ENCODE assay signal across 26 mouse cellular contexts in the genomic region with DNA sequence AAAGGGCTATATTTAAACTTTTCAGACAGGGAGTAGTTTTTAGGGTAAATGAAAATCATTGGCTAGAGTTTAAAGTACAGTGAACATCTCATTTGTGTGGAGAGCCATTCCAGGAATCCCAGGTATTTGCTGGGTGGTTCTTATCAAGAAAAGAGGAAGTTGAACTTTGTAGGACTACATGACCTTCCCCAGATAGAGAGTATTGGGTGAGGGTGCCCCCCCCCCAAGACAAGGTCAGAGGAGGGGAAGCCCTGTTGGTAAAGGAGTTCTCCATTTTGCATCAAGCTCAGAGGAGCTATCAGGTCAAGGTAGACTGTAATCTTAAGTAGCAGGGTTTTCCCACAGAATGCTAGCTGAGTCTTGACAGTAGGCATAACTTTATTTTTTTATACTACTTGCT. TPM values are rescaled to one million over a fixed set of nuclear protein-coding genes. Genes with fewer than 3 reads are reported as not detected.
DNase-seq lines count a peak whose midpoint lies in the region; ATAC-seq and TF ChIP-seq lines count a peak whose summit lies in the region.
"Had no signal": no experiment of that assay in that cellular context is flagged by ENCODE, and none has a peak within 500 bp of the region (broad histone marks: within the 10 kb centered on the region; RNA-seq: fewer than 3 reads in every experiment).

No protein-coding gene starts in this region.

- no peaks in the 10 kb centered on the region for H3K27me3 ChIP-seq in midbrain, embryonic 11.5 days (ENCODE audit: control insufficient read depth, insufficient read depth, low read length)
- no peaks in the 10 kb centered on the region for H3K27me3 ChIP-seq in midbrain, embryonic 10.5 days (ENCODE audit: low read depth, poor library complexity, severe bottlenecking)
- no peaks in the 10 kb centered on the region for H3K27me3 ChIP-seq in G1E (ENCODE audit: insufficient read depth, low read length)
- H3K27me3 ChIP-seq: forebrain, embryonic 13.5 days; heart, embryonic 13.5 days had no signal

- intact Hi-C loops in left cerebral cortex, postnatal 4 days (cut with DNase I) = no loop called here
- intact Hi-C loops in gastrocnemius, adult 2 months (cut with DNase I) = no loop called here

- H3K4me3 ChIP-seq in midbrain, embryonic 11.5 days (ENCODE audit: low read depth, low read length) = no peak overlapping the region
- H3K4me3 ChIP-seq in midbrain, embryonic 10.5 days = no peak overlapping the region
- H3K4me3 ChIP-seq in G1E (ENCODE audit: low read depth, low read length) = no peak overlapping the region
- no peak overlapping the region for H3K4me3 ChIP-seq in gastrocnemius, adult 2 months
- H3K4me3 ChIP-seq: forebrain, embryonic 10.5 days; forebrain, embryonic 13.5 days; heart, embryonic 10.5 days; heart, embryonic 13.5 days had no signal

- no peak for ATAC-seq in midbrain, embryonic 11.5 days (ENCODE audit: low FRiP score)
- ATAC-seq in G1E (ENCODE audit: extremely low read depth, insufficient number of reproducible peaks, low FRiP score, poor library complexity, severe bottlenecking) = peak; percentile 83
- no peak for ATAC-seq in megakaryocyte, adult 5-6 weeks (ENCODE audit: poor library complexity, severe bottlenecking)
- ATAC-seq: forebrain, embryonic 13.5 days; forebrain, embryonic 16.5 days; hindbrain, postnatal 0 days; inflammation-experienced regulatory T-cells, adult 6 months; intestine, embryonic 16.5 days had no signal

- H3K27ac ChIP-seq in midbrain, embryonic 11.5 days (ENCODE audit: low read depth, low read length) = no peak overlapping the region
- no peak overlapping the region for H3K27ac ChIP-seq in midbrain, embryonic 10.5 days (replicated peaks)
- H3K27ac ChIP-seq in gastrocnemius, adult 2 months = no peak overlapping the region
- H3K27ac ChIP-seq: forebrain, embryonic 10.5 days; forebrain, embryonic 13.5 days; heart, embryonic 10.5 days; heart, embryonic 13.5 days; hindbrain, embryonic 14.5 days; hindbrain, postnatal 0 days had no signal

- peak; percentile 67 for DNase-seq in midbrain, embryonic 11.5 days (ENCODE audit: low spot score, missing footprints)
- no peak for DNase-seq in midbrain, embryonic 10.5 days (ENCODE audit: low spot score)
- DNase-seq in G1E (ENCODE audit: low spot score) (peak; percentile 23), R1 (ENCODE audit: low read depth, low spot score) (peak; percentile 66)
- DNase-seq in left cerebral cortex, postnatal 4 days = no peak
- DNase-seq in B cell, adult 2 months = no peak
- DNase-seq in gastrocnemius, adult 2 months = no peak
- DNase-seq: adrenal gland, postnatal 10 days; adrenal gland, postnatal 36 days; cerebellum, adult 18-20 months; cerebellum, adult 9-10 months; cerebellum, postnatal 14 days; gastrocnemius, postnatal 25 days; heart, adult 18-20 months; heart, postnatal 14 days; heart, postnatal 4 days had no signal

- TF ChIP-seq CTCF in G1E (IDR thresholded peaks at IDR 0.05; ENCODE audit: low read depth, low read length) = no peak
- TF ChIP-seq CTCF in gastrocnemius, adult 2 months (IDR thresholded peaks at IDR 0.05) = no peak

- H3K36me3 ChIP-seq in midbrain, embryonic 11.5 days (ENCODE audit: control insufficient read depth, insufficient read depth, low read length) = no peaks in the 10 kb centered on the region
- H3K36me3 ChIP-seq in midbrain, embryonic 10.5 days = no peaks in the 10 kb centered on the region
- H3K36me3 ChIP-seq in G1E (replicated peaks) = no peaks in the 10 kb centered on the region
- H3K36me3 ChIP-seq: forebrain, embryonic 10.5 days; heart, embryonic 10.5 days; heart, embryonic 13.5 days had no signal

- no peaks in the 10 kb centered on the region for H3K4me1 ChIP-seq in midbrain, embryonic 11.5 days (ENCODE audit: control insufficient read depth, insufficient read depth, low read length)
- no peaks in the 10 kb centered on the region for H3K4me1 ChIP-seq in midbrain, embryonic 10.5 days
- peaks cover 28% of the 10 kb centered on the region for H3K4me1 ChIP-seq in G1E (ENCODE audit: insufficient read depth, low read depth, low read length)
- H3K4me1 ChIP-seq: forebrain, embryonic 10.5 days; forebrain, embryonic 13.5 days; heart, embryonic 10.5 days; heart, embryonic 13.5 days had no signal

- H3K9ac ChIP-seq in midbrain, embryonic 11.5 days (ENCODE audit: low read length) = no peak overlapping the region
- H3K9ac ChIP-seq: forebrain, embryonic 13.5 days; heart, embryonic 13.5 days; hindbrain, embryonic 14.5 days had no signal

- H3K4me2 ChIP-seq in midbrain, embryonic 11.5 days = no peak overlapping the region
- H3K4me2 ChIP-seq: forebrain, embryonic 13.5 days; heart, embryonic 13.5 days; hindbrain, embryonic 14.5 days had no signal

- no peaks in the 10 kb centered on the region for H3K9me3 ChIP-seq in midbrain, embryonic 11.5 days (ENCODE audit: control insufficient read depth, low read length)
- H3K9me3 ChIP-seq in midbrain, embryonic 10.5 days (replicated peaks) = no peaks in the 10 kb centered on the region
- H3K9me3 ChIP-seq in G1E (replicated peaks) = no peaks in the 10 kb centered on the region
- H3K9me3 ChIP-seq: forebrain, embryonic 10.5 days; forebrain, embryonic 13.5 days; heart, embryonic 10.5 days; heart, embryonic 13.5 days had no signal

RNA-seq across cellular contexts. Expression of gene St8sia4, which starts 32.5 kb away (rescaled TPM):
- polyA plus RNA-seq in midbrain, embryonic 11.5 days (2014; fragmentation: Nextera tagmentation; extraction: Ambion mirVana) = 15.6 and 18.3 TPM in 2 replicates
- 6.6 and 9.4 TPM in 2 replicates for polyA plus RNA-seq in midbrain, embryonic 10.5 days (2016; fragmentation: Nextera tagmentation; extraction: Ambion mirVana)
- total RNA-seq in G1E (2014; fragmentation: Nextera tagmentation) (226 and 264 TPM in 2 replicates), G1E (2017) (95.8 and 101 TPM in 2 replicates)
- 22.4 and 22.5 TPM in 2 replicates for polyA plus RNA-seq in G1E (2012)
- 10 to 100 TPM; 29.4 to 32.8 TPM for total RNA-seq in left cerebral cortex, postnatal 4 days (2021)
- 180 and 208 TPM in 2 replicates for total RNA-seq in megakaryocyte, adult 5-6 weeks (2015)
- total RNA-seq in megakaryocyte, adult 5-6 weeks (2017) = 226 and 232 TPM in 2 replicates
- 1 to 10 TPM; 1.2 to 1.8 TPM for total RNA-seq in gastrocnemius, adult 2 months (2021)

Comparison
In these comparisons a context has a peak if more than half of its experiments do, and no peak if none do; other contexts are left out.
1. DNase-seq: peak in midbrain, embryonic 11.5 days (single experiment), G1E (single experiment) and R1 (single experiment); none in midbrain, embryonic 10.5 days (single experiment), left cerebral cortex, postnatal 4 days (single experiment), B cell, adult 2 months (0 of 2) and gastrocnemius, adult 2 months (single experiment).
2. RNA of gene St8sia4, which starts 32.5 kb away (total RNA-seq): 180 to 232 TPM in megakaryocyte, adult 5-6 weeks, 95.8 to 264 TPM in G1E and 29.4 to 32.8 TPM in left cerebral cortex, postnatal 4 days; 1.2 to 1.8 TPM in gastrocnemius, adult 2 months; every median in the first group is over 10 times any median in the second.